Mouse (Mus musculus): Measurements from ENCODE around the gene Mettl7a3.
"Not testable (repeated sequence)": the region's sequence is repeated elsewhere in the genome, so short reads cannot be mapped to it uniquely, and the experiment has no call there.

The Mettl7a3 gene

GRCm38 (mm10) chr15:100334629-100335028 is at the start of gene Mettl7a3:
Gene Mettl7a3 (plus strand): TSS chr15:100334929.
- no peak for DNase-seq

- no peak for DNase-seq
These were observed 45.7 kb upstream of the Mettl7a3 start for GRCm38 (mm10) chr15:100288980-100289379.

- DNase-seq: no peak
These were observed 43.9 kb upstream of the Mettl7a3 start for GRCm38 (mm10) chr15:100290858-100291257.

GRCm38 (mm10) chr15:100292326-100292725 is 42.4 kb upstream of the Mettl7a3 start:
- no peak for DNase-seq

- DNase-seq: no peak
These were observed 36.9 kb upstream of the Mettl7a3 start for GRCm38 (mm10) chr15:100297856-100298255.

GRCm38 (mm10) chr15:100300499-100300898 is 34.2 kb upstream of the Mettl7a3 start:
- no peak for DNase-seq

- no peak for DNase-seq
These were observed 33.2 kb upstream of the Mettl7a3 start for GRCm38 (mm10) chr15:100301556-100301955.

- peak; percentile 14 for DNase-seq
These were observed 31.2 kb upstream of the Mettl7a3 start for GRCm38 (mm10) chr15:100303428-100304018.

GRCm38 (mm10) chr15:100304019-100304991 is 30.4 kb upstream of the Mettl7a3 start, which contains the start of gene Mettl7a1:
Gene Mettl7a1 (plus strand): TSS chr15:100304140.
- DNase-seq: peak; percentile 90

- no peak for DNase-seq
These were observed 28.5 kb upstream of the Mettl7a3 start for GRCm38 (mm10) chr15:100306201-100306600.

GRCm38 (mm10) chr15:100307438-100308096 is 27.2 kb upstream of the Mettl7a3 start:
- DNase-seq: peak; percentile 60

GRCm38 (mm10) chr15:100312346-100312745 is 22.4 kb upstream of the Mettl7a3 start:
- no peak for DNase-seq

GRCm38 (mm10) chr15:100314448-100315145 is 20.1 kb upstream of the Mettl7a3 start:
- DNase-seq: no peak

GRCm38 (mm10) chr15:100318014-100318671 is 16.6 kb upstream of the Mettl7a3 start:
- peak; percentile 22 for DNase-seq

GRCm38 (mm10) chr15:100319884-100320283 is 14.8 kb upstream of the Mettl7a3 start:
- no peak for DNase-seq

GRCm38 (mm10) chr15:100320295-100320905 is 14.3 kb upstream of the Mettl7a3 start:
- DNase-seq: no peak

GRCm38 (mm10) chr15:100321134-100321533 is 13.6 kb upstream of the Mettl7a3 start:
- DNase-seq: peak; percentile 80

GRCm38 (mm10) chr15:100324021-100324591 is 10.6 kb upstream of the Mettl7a3 start:
- no peak for DNase-seq

- no peak for DNase-seq
These were observed 9.5 kb upstream of the Mettl7a3 start for GRCm38 (mm10) chr15:100325235-100325634.

GRCm38 (mm10) chr15:100328089-100328488 is 6.6 kb upstream of the Mettl7a3 start:
- peak; percentile 28 for DNase-seq

- not testable (repeated sequence) for DNase-seq
These were observed 5.4 kb upstream of the Mettl7a3 start for GRCm38 (mm10) chr15:100329336-100329735.

All from kidney, postnatal 10 days (tissue).